Mouse (Mus musculus) common myeloid progenitor, adult 5-6 weeks (primary cell): ENCODE measurements around the gene Tango6. TPM values are rescaled to one million over a fixed set of nuclear protein-coding genes. Genes with fewer than 3 reads are reported as not detected.
"Not testable (repeated sequence)": the region's sequence is repeated elsewhere in the genome, so short reads cannot be mapped to it uniquely, and the experiment has no call there.

ENCODE experiments used
- ATAC-seq: replicated peaks from 2 replicates; pipeline ENCODE4 v1.8.0; 2016; ENCODE audit warnings: low read depth, mild to moderate bottlenecking, moderate TSS enrichment, inconsistent platforms; ENCODE audit not compliant: poor library complexity, severe bottlenecking
- total RNA-seq: library from RNA; stranded (forward); fragments of 200-1000, 187-1606 nt; gene quantifications from 2 replicates; pipeline ENCODE4 v1.2.3, GENCODE M21; 2017

Gene Tango6
- total RNA-seq, 1 experiment from 2014 or later: 7.9 TPM

- no peak for ATAC-seq
These were observed 182.5 kb downstream of the Tango6 start for GRCm38 (mm10) chr8:106865354-106865753.

DNA sequence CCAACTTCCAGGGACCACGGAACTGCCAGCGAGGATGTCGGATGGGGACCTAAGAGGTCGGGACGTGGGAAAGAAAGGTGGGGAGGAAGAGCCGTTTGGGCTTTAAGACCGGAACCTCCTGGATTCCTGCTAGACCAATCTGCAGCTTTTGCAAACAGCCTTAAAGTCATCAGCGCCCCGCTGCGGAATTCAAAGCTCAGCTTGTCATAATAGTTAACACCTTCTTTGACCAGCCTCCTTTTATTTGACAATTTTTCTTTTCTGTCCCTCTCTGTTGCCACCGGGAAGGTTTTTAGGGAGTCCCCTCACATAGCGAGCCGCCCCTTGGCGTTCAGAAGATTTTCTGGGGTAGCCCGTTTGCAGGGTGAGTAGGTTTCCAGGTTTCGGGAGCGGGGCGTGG is 187.2 kb downstream of the Tango6 start, which contains the start of gene Has3:
Gene Has3 (plus strand): TSS at position 192 of the 400 bp plus-strand sequence.
- no peak for ATAC-seq

DNA sequence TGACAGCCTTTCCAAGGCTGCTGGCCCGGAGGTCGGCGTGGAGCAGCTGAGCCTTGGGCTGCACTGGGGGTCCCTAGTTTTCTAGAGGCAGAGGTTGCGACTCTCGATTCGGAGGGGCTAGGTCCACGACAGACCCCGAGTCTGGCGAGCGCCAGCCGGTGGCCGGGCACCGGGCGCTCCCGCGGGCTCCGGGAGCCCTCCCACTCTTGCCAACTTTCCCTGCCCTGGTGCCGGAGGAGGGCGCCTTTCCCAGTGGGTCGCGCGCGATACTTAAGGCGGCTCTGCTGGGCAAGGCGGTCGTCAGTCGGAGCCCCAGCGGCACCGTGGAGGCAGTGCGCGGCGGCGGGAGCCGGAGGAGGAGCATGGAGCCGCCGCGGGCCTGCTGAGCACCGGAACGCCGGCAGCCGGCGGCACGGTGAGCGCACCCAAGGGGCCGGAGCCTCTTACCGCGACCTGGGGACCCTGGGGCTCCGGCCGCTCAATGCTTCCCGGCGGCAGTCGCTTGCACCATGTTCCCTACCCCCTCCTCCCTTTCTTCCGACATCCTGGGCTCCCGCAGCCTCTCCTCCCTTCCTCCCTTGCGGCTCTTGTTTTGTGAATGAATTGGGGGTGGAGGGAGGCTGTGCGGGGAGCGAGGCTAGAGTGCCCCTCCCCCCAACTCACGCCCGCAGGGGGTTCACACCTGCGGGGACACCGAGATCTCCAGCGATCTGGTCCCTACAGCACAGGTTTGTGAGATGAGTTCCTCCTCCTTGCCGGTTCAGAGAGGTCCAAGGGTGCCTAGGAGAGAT is 187.9 kb downstream of the Tango6 start:
- peak; percentile 59 for ATAC-seq

GRCm38 (mm10) chr8:106871328-106871926 is 188.6 kb downstream of the Tango6 start:
- peak; percentile 9; the same call in 1 of the 2 replicates for ATAC-seq

DNA sequence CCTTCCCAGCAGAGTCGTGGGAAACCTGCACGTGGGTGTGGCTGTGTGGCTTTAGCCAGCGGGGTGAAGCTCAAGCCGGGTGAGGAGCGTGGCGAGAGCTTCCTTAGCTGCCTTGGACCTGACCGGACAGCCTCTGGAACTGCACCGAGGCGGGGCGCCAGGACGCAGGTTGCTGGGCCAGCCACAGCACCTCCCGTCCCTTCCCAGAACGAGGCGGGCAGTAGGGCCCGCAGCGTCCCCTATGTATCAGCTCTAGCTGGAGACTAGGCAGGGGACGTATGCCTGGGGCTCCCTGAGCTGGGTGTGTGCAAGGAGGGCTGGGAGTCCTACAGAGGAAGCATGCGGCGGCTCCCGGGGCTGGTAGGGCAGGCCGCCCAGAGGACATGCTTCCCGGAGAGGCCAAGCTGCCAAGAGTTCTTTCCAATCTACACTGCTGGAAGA is 189.1 kb downstream of the Tango6 start:
- peak; percentile 48 for ATAC-seq

GRCm38 (mm10) chr8:106872454-106873034 is 189.7 kb downstream of the Tango6 start:
- no peak for ATAC-seq

DNA sequence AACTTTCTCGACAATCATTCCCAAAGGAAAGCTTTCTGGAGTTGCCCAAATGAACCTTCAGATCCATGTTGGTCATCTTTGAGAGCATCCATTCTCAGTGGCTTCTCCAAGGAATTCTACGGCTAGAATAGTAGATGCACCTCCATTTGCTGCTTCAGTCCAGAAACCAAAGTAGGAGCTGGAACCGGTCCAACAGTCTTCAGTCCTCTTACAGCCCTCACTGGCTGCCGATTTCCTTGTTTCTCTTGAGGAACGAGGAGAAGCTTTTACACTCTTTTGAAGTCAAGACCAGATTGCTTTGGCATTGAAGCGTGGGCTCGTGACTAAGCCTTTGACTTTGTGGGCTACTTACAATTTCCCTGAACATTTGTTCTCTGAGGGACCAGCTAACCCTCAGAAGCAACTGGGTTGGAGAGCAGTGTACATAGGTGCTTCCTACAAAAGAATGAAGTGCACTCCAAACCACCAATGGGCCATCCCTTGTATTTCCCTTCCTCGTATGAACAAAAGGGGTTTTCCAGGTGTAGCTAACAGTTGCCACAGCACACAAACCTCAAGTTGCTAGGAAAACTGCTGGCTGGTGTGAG is 197.3 kb downstream of the Tango6 start:
- no peak for ATAC-seq

DNA sequence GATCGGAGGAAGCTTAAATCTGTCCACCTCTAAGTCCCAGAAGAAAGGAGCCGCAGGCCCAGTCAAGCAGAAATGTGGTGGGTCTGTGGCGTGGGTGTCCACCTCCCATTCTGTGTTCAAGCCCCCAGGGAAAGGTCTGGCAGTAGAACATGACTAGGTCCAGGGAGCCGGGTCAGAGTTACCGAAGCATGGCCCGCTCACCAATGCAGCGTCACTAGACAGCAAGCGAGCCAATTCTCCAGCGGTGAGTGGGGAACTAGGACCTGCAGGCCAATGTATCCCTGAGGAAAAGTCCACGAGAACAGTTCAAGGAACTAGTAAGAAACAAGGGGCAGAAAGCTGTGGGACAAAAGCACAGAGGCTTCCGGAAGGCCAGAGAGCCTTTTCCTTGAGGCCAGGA is 201.2 kb downstream of the Tango6 start:
- ATAC-seq: not testable (repeated sequence)

DNA sequence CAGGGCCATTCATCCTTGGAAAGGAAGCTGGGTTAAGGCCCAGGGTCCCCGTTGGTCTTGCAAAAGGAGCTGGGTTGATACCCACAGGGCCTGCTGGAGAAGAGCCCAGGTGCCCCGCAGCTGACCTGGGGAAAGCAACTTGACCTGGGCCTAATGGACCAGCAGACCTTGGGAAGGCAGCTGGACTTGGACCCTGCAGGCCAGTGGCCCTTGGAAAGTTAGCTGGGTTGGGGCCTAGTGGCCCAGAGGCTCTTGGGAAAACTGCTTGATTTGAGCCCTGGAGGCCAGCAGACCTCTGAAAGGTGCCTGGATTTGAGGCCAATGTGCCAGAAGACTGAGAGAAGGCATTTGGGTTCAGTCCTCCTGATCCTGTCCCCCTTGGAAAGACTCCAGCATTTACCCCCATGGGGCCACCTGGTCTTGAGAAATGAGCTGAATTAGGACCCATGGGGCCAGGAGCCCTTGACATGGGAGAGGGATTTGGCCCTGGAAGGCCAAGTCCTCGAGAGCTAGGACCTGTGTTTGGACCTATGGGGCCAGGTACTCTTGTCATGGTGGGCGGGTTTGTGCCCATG is 202.0 kb downstream of the Tango6 start:
- not testable (repeated sequence) for ATAC-seq

- peak; percentile 83 for ATAC-seq
These were observed 204.7 kb downstream of the Tango6 start for GRCm38 (mm10) chr8:106887336-106888189.

- ATAC-seq: no peak
These were observed 205.9 kb downstream of the Tango6 start for GRCm38 (mm10) chr8:106888803-106889202.

- peak; percentile 55 for ATAC-seq
These were observed 209.4 kb downstream of the Tango6 start for GRCm38 (mm10) chr8:106892210-106892805.

DNA sequence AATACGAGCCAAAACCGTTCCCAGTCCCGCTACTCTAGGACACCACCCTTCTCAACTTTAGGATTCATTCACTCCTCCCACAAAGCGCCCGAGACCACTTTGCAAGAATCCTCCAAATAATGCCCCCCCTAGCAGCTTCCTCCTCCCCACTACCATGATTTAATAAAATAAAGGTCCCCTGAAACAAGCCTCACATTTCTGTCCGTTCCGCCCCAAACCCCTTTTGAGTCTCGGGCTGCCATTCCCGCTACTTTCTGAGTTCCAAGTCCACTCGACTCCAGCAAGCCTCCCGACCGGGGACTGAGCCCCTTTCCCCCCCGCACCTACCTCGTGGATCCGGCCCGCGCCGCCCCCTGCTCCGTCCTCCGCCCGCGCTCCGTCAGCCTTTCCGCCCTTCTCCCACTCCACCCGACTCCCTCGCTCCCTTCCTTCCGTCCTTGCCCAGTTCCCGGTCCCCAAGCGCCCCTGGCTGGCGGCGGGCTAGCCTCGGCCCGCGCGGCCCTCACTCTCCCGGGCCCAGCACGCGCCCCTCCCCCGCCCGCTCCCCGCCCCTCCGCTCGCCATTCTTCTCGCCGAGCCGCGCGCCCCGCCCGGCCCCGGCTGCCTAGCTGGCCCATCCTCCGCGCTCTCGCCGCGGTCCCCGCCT is 210.1 kb downstream of the Tango6 start:
- ATAC-seq: peak; percentile 57

DNA sequence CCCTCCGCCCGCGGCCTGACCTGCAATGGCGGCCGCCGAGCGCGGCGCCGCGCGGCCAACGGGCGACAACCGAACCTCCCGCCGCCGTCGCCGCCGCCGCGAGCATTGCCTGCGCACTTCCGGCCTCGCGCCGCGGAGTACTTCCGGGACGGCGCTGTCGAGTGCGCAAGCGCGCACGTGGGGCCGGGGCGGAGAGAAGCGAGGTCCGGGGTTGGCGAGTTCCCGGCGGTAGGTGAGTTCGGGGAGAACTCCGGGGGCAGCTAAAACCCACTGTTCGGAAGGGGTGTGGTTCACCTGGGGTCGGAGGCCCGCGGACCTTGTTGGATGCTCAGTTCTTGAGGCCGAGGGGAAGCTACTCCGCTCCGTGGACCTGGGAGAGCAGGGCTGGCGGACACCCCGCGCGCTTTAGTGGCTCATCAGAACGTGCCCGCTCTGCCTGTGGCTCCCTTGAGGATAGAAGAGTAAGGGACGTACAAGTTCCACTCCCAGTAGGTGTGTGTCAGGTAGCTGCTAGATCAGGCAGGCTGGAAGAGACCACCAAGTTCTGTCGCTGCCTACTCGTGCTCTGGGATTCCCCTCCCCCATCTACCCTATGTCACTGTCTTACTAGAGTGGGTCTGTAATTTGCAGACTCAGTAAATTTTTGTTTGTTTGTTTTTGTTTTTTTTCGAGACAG is 210.8 kb downstream of the Tango6 start, which contains the start of gene Utp4:
Gene Utp4 (plus strand): TSS at position 156 of the 676 bp plus-strand sequence.
- ATAC-seq: peak; percentile 78

- no peak for ATAC-seq
These were observed 216.6 kb downstream of the Tango6 start for GRCm38 (mm10) chr8:106899473-106899872.
